Mouse (Mus musculus): ENCODE measurements around the gene Tmem25. TPM values are rescaled to one million over a fixed set of nuclear protein-coding genes. Genes with fewer than 3 reads are reported as not detected.

Tmem25 gene
- 36.0 and 38.0 TPM in 2 replicates for polyA plus RNA-seq (2015; fragmentation: Nextera tagmentation; extraction: Ambion mirVana)

DNA sequence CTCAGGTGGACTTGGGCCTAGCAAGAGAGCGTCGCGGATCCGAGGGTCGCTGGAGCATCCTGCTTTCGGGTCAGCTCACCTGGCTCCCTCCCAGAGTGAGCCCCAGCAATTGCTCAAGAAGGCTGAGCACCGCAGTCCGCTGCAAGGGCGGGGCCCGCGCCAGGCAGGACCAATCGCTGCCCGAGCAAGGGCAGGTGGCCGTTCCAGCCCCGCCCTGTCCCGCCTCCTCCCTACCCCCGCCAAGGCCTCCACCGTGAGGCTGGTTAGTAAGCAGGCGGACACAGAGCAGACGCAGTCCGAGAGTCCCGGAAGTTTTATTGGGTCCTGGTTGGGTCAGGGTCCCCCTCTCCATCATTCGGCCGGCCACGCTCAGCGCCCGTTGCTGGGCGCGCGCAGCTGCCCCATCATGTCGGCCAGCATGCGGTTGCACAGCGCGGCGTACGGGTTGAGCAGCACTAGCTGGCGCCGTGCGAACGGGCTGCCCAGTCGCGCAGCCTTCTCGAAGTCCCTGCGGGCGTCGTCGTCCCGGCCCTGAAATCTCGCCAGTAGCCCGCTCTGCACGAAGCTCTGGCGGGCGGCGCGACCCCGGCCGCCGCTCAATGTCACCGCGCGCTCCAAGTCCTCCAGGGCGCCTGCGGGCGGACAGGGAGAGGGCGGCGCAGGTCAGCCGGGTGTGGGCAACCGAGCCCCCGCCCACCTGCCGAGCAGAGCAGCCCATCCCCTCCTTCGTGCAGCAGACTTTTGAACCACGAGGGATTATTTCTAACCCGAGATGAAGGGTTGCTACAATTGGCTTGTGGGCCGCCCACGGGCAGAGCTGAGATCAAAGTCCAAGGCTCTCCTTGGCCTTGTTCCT lies at the start of gene Tmem25:
TSS of gene Tmem25 (minus strand) at position 206 of the 856 bp plus-strand sequence.
- peak within 1 kb of the TSS; percentile 87 for H3K27ac ChIP-seq
- WGBS = under 1% methylated on average over 75 of the region's 75 CpGs
- peak; percentile 78 for DNase-seq (ENCODE audit: low spot score)
- H3K4me3 ChIP-seq (replicated peaks; ENCODE audit: low read depth, low read length) = peak within 1 kb of the TSS; percentile 37
- H3K9ac ChIP-seq (ENCODE audit: low read depth, low read length) = peak within 1 kb of the TSS; percentile 63
- no peaks in the 10 kb centered on the region; the same call in 1 of the 2 replicates for H3K4me1 ChIP-seq (replicated peaks; ENCODE audit: insufficient read depth, low read length)
- H3K9me3 ChIP-seq (replicated peaks; ENCODE audit: low read length) = no peaks in the 10 kb centered on the region
- H3K36me3 ChIP-seq (ENCODE audit: insufficient read depth, low read length) = no peaks in the 10 kb centered on the region
- no peaks in the 10 kb centered on the region for H3K27me3 ChIP-seq (ENCODE audit: insufficient read depth, low read length)
- peak within 1 kb of the TSS; percentile 68 for H3K4me2 ChIP-seq (ENCODE audit: low read length)
- ATAC-seq (replicated peaks; ENCODE audit: low FRiP score, low read depth) = peak; percentile 89
- no peak for TF ChIP-seq CTCF (IDR thresholded peaks at IDR 0.05; ENCODE audit: low read depth)

GRCm38 (mm10) chr9:44847446-44847845 lies 48.3 kb upstream of the Tmem25 start:
- H3K36me3 ChIP-seq (ENCODE audit: insufficient read depth, low read length) = peaks cover 70% of the 10 kb centered on the region
- no peak overlapping the region for H3K4me3 ChIP-seq (replicated peaks; ENCODE audit: low read depth, low read length)
- no peak for DNase-seq (ENCODE audit: low spot score)
- TF ChIP-seq CTCF (IDR thresholded peaks at IDR 0.05; ENCODE audit: low read depth) = no peak
- H3K27me3 ChIP-seq (ENCODE audit: insufficient read depth, low read length) = no peaks in the 10 kb centered on the region
- H3K4me1 ChIP-seq (replicated peaks; ENCODE audit: insufficient read depth, low read length) = no peaks in the 10 kb centered on the region
- no peak overlapping the region for H3K4me2 ChIP-seq (ENCODE audit: low read length)
- no peak for ATAC-seq (replicated peaks; ENCODE audit: low FRiP score, low read depth)
- 77% methylated on average over 6 of the region's 6 CpGs for WGBS
- no peaks in the 10 kb centered on the region for H3K9me3 ChIP-seq (replicated peaks; ENCODE audit: low read length)
- H3K27ac ChIP-seq = no peak overlapping the region
- no peak overlapping the region for H3K9ac ChIP-seq (ENCODE audit: low read depth, low read length)

GRCm38 (mm10) chr9:44841241-44841640 lies 42.1 kb upstream of the Tmem25 start:
- WGBS = 88% methylated on average over 10 of the region's 10 CpGs
- no peak for ATAC-seq (replicated peaks; ENCODE audit: low FRiP score, low read depth)
- Histone ChIP-seq H3K4me1 (replicated peaks; ENCODE audit: insufficient read depth, low read length) (no peaks in the 10 kb centered on the region), H3K4me2 (ENCODE audit: low read length) (no peak overlapping the region), H3K36me3 (ENCODE audit: insufficient read depth, low read length) (peaks cover 67% of the 10 kb centered on the region), H3K9ac (ENCODE audit: low read depth, low read length) (no peak overlapping the region), H3K4me3 (replicated peaks; ENCODE audit: low read depth, low read length) (no peak overlapping the region), H3K27me3 (ENCODE audit: insufficient read depth, low read length) (no peaks in the 10 kb centered on the region), H3K27ac (no peak overlapping the region), H3K9me3 (replicated peaks; ENCODE audit: low read length) (no peaks in the 10 kb centered on the region)
- peak; percentile 42 for DNase-seq (ENCODE audit: low spot score)
- TF ChIP-seq CTCF (IDR thresholded peaks at IDR 0.05; ENCODE audit: low read depth) = peak; percentile 68

DNA sequence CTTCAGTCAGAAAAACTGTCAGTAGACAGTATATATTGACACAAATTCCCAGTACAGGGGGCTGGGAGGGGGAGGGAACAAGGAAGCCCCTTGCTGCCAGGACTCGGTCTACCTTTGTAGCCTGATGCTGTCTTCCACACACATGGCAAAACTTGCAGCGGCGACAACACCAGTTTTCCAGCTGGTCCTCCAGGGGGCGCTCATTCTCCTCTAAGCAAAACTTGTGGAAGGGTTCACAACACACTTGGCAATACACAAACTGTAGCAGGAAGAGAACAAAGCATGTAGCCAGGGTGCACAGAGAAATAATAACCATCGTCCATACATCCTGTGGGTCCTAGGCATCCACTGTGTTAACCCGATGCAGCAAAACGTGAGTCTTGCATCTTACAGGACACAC lies 37.3 kb upstream of the Tmem25 start:
- Histone ChIP-seq H3K27me3 (ENCODE audit: insufficient read depth, low read length) (no peaks in the 10 kb centered on the region), H3K4me2 (ENCODE audit: low read length) (no peak overlapping the region), H3K36me3 (ENCODE audit: insufficient read depth, low read length) (peaks cover 55% of the 10 kb centered on the region), H3K9me3 (replicated peaks; ENCODE audit: low read length) (no peaks in the 10 kb centered on the region), H3K27ac (no peak overlapping the region), H3K4me1 (replicated peaks; ENCODE audit: insufficient read depth, low read length) (no peaks in the 10 kb centered on the region), H3K9ac (ENCODE audit: low read depth, low read length) (no peak overlapping the region), H3K4me3 (replicated peaks; ENCODE audit: low read depth, low read length) (no peak overlapping the region)
- ATAC-seq (replicated peaks; ENCODE audit: low FRiP score, low read depth) (peak; percentile 43; the same call in 1 of the 2 replicates), DNase-seq (ENCODE audit: low spot score) (peak; percentile 88)
- TF ChIP-seq CTCF (IDR thresholded peaks at IDR 0.05; ENCODE audit: low read depth) = peak; percentile 86
- WGBS = 46% methylated on average over 7 of the region's 7 CpGs

DNA sequence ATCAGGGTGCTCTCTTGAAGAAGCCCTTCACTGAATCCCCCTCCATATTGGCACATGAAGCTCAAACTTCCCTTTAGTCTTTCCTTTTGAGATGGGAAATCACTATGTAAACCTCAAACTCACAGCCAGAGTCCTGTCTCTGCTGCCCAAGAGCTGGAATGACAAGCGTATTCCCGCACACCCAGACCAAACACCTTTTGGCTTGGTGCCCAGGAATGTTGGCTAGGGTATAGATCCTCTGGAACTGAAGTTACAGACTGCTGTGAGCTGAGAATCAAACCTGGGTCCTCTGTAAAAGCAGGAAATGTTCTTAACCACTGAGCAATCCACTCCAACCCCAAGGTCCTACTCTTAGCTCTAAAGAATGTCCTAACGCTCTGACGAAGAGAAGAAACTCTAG lies 33.2 kb upstream of the Tmem25 start:
- H3K4me1 ChIP-seq (replicated peaks; ENCODE audit: insufficient read depth, low read length) = no peaks in the 10 kb centered on the region
- H3K27ac ChIP-seq = no peak overlapping the region
- no peak overlapping the region for H3K9ac ChIP-seq (ENCODE audit: low read depth, low read length)
- ATAC-seq (replicated peaks; ENCODE audit: low FRiP score, low read depth) (no peak), DNase-seq (ENCODE audit: low spot score) (no peak)
- 75% methylated on average over 4 of the region's 4 CpGs for WGBS
- TF ChIP-seq CTCF (IDR thresholded peaks at IDR 0.05; ENCODE audit: low read depth) = no peak
- H3K27me3 ChIP-seq (ENCODE audit: insufficient read depth, low read length) = no peaks in the 10 kb centered on the region
- H3K4me2 ChIP-seq (ENCODE audit: low read length) = no peak overlapping the region
- H3K4me3 ChIP-seq (replicated peaks; ENCODE audit: low read depth, low read length) = no peak overlapping the region
- peaks cover 73% of the 10 kb centered on the region for H3K36me3 ChIP-seq (ENCODE audit: insufficient read depth, low read length)
- H3K9me3 ChIP-seq (replicated peaks; ENCODE audit: low read length) = no peaks in the 10 kb centered on the region

- TF ChIP-seq CTCF (IDR thresholded peaks at IDR 0.05; ENCODE audit: low read depth) = no peak
- H3K9me3 ChIP-seq (replicated peaks; ENCODE audit: low read length) = no peaks in the 10 kb centered on the region
- H3K9ac ChIP-seq (ENCODE audit: low read depth, low read length) = no peak overlapping the region
- 77% methylated on average over 2 of the region's 2 CpGs for WGBS
- no peaks in the 10 kb centered on the region for H3K4me1 ChIP-seq (replicated peaks; ENCODE audit: insufficient read depth, low read length)
- ATAC-seq (replicated peaks; ENCODE audit: low FRiP score, low read depth) = no peak
- DNase-seq (ENCODE audit: low spot score) = no peak
- H3K27ac ChIP-seq = no peak overlapping the region
- H3K36me3 ChIP-seq (ENCODE audit: insufficient read depth, low read length) = peaks cover 81% of the 10 kb centered on the region
- no peak overlapping the region for H3K4me3 ChIP-seq (replicated peaks; ENCODE audit: low read depth, low read length)
- no peak overlapping the region for H3K4me2 ChIP-seq (ENCODE audit: low read length)
- H3K27me3 ChIP-seq (ENCODE audit: insufficient read depth, low read length) = no peaks in the 10 kb centered on the region
Observed at GRCm38 (mm10) chr9:44830506-44830905, 31.4 kb upstream of the Tmem25 start.

Data from kidney, postnatal 0 days (tissue).